Mouse (Mus musculus) embryonic fibroblast, embryonic 13.5 days (primary cell): ENCODE results near the gene Olfr129. TPM values are rescaled to one million over a fixed set of nuclear protein-coding genes. Genes with fewer than 3 reads are reported as not detected.

Experiments used
- H3K27ac ChIP-seq: 2 replicates; pipeline ENCODE4 v1.5.1; 2012; ENCODE audit warnings: low read length, control low read depth, inconsistent platforms; ENCODE audit not compliant: insufficient read depth
- H3K4me1 ChIP-seq: 2 replicates; pipeline ENCODE4 v1.6.1; 2011; ENCODE audit warnings: low read length; ENCODE audit not compliant: control insufficient read depth, insufficient read depth
- H3K4me3 ChIP-seq: 2 replicates; pipeline ENCODE4 v1.5.1; 2011; ENCODE audit warnings: mild to moderate bottlenecking, control low read depth, low read length; ENCODE audit not compliant: insufficient read depth
- CTCF ChIP-seq: IDR thresholded peaks from 2 replicates; pipeline ENCODE4 v1.5.1; 2011; ENCODE audit warnings: mild to moderate bottlenecking, control low read depth, low read length, moderate library complexity, borderline replicate concordance; ENCODE audit not compliant: insufficient read depth
- POLR2A ChIP-seq: IDR thresholded peaks from 2 replicates; pipeline ENCODE4 v1.6.1; 2011; ENCODE audit warnings: low read depth, mild to moderate bottlenecking, control low read depth, low read length, moderate library complexity
- polyA plus RNA-seq: library from polyadenylated mRNA; stranded (reverse); fragments of >200 nt; gene quantifications from 2 replicates; pipeline ENCODE4 v1.2.4, GENCODE M21; 2011; ENCODE audit warnings: low read depth; ENCODE audit not compliant: missing spikeins, insufficient read length

Gene Olfr129
- polyA plus RNA-seq: 0.16 TPM in 1 of 2 replicates, not detected in the other

- Histone ChIP-seq H3K27ac (no peak within 1 kb of the TSS), H3K4me3 (no peak within 1 kb of the TSS), H3K4me1 (no peaks in the 10 kb centered on the region)
- TF ChIP-seq POLR2A (no peak), CTCF (no peak)
Observed at GRCm38 (mm10) chr17:38059979-38060378, at the start of gene Olfr129. Gene Olfr129, minus strand, starts transcription at chr17:38060079.

GRCm38 (mm10) chr17:38088593-38088992 is 28.7 kb upstream of the Olfr129 start, which contains the start of gene Olfr131:
Gene Olfr131, minus strand, starts transcription at chr17:38088693.
- TF ChIP-seq POLR2A (no peak), CTCF (no peak)

GRCm38 (mm10) chr17:38082364-38082763 is 22.5 kb upstream of the Olfr129 start:
- Histone ChIP-seq H3K27ac (no peak overlapping the region), H3K4me3 (no peak overlapping the region), H3K4me1 (no peaks in the 10 kb centered on the region)
- no peak for TF ChIP-seq POLR2A
- no peak for TF ChIP-seq CTCF

More at GRCm38 (mm10) chr17:38088593-38088992, 28.7 kb upstream of the Olfr129 start, which contains the start of gene Olfr131:
- H3K27ac ChIP-seq: no peak within 1 kb of the TSS
- no peaks in the 10 kb centered on the region for H3K4me1 ChIP-seq
- H3K4me3 ChIP-seq: no peak within 1 kb of the TSS

DNA sequence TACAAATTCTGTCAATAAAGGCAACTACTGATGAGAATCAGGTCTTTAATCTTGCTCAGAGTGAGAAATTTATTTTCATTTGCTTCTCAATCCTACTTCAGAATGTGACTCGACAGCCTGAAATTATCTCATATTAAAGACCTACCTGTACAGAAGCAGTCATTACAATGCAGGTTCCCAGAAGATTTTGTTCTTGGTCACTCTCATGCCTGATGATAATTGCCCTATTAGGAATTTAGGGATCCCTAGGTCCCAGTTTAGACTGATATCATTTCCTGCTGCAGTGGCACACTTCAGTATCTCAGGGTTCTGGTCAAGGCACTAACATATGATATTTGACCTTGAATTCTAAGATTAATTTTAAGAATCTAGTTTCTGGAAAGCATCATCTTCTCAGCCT is 3.7 kb upstream of the Olfr129 start, which contains the start of gene Olfr130:
Olfr130 (plus strand) TSS at position 301 of the 400 bp plus-strand sequence.
- H3K4me3 ChIP-seq: no peak within 1 kb of the TSS
- no peak within 1 kb of the TSS for H3K27ac ChIP-seq
- TF ChIP-seq CTCF (no peak), POLR2A (no peak)
- H3K4me1 ChIP-seq: no peaks in the 10 kb centered on the region

DNA sequence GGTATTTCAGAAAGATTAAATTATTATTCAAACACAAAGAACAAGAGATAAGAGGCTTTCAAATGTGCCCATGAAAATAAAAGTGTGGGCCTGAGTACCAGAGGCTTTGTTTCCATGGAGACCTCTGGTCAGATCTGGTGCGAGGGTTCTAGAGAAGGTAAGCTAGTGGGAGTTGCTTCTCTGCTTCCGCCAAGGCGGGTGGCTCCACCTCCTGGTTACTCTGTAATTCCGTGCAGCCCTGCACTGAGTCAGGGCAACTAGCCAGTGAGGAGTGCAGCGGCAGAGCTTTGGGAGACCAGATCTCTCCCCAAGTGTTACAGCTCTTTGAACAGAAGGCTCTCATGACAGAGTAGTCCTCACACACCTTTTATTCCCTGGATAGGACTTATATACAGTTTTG is 33.6 kb downstream of the Olfr129 start:
- Histone ChIP-seq H3K27ac (no peak overlapping the region), H3K4me3 (no peak overlapping the region), H3K4me1 (no peaks in the 10 kb centered on the region)
- no peak for TF ChIP-seq CTCF
- no peak for TF ChIP-seq POLR2A

GRCm38 (mm10) chr17:38016341-38016740 is 43.5 kb downstream of the Olfr129 start:
- no peak overlapping the region for H3K4me3 ChIP-seq
- no peak overlapping the region for H3K27ac ChIP-seq
- TF ChIP-seq CTCF (no peak), POLR2A (no peak)
- no peaks in the 10 kb centered on the region for H3K4me1 ChIP-seq

- H3K4me3 ChIP-seq: no peak overlapping the region
- no peaks in the 10 kb centered on the region for H3K4me1 ChIP-seq
- no peak overlapping the region for H3K27ac ChIP-seq
- TF ChIP-seq CTCF (no peak), POLR2A (no peak)
Observed at GRCm38 (mm10) chr17:38004996-38005395, 54.9 kb downstream of the Olfr129 start.

Other genes starting within 250 kb of the Olfr129 start
- not detected in 2 replicates for gene Olfr125, start 227.1 kb downstream of the Olfr129 start, polyA plus RNA-seq
- not detected in 2 replicates for gene Olfr126, start 212.6 kb downstream of the Olfr129 start, polyA plus RNA-seq
- gene Olfr127, start 159.6 kb downstream of the Olfr129 start, polyA plus RNA-seq: not detected in 2 replicates
- not detected in 2 replicates for gene Olfr128, start 139.5 kb downstream of the Olfr129 start, polyA plus RNA-seq
- gene Olfr761, start 107.0 kb downstream of the Olfr129 start, polyA plus RNA-seq: not detected in 2 replicates
- gene Olfr130, start 3.8 kb upstream of the Olfr129 start, polyA plus RNA-seq: not detected in 2 replicates
- not detected in 2 replicates for gene Olfr131, start 28.6 kb upstream of the Olfr129 start, polyA plus RNA-seq
- not detected in 2 replicates for gene Olfr132, start 74.4 kb upstream of the Olfr129 start, polyA plus RNA-seq
- not detected in 2 replicates for gene Olfr133, start 85.2 kb upstream of the Olfr129 start, polyA plus RNA-seq
- not detected in 2 replicates for gene Olfr134, start 111.3 kb upstream of the Olfr129 start, polyA plus RNA-seq
- gene Olfr135, start 144.3 kb upstream of the Olfr129 start, polyA plus RNA-seq: not detected in 2 replicates
- gene Olfr138, start 201.0 kb upstream of the Olfr129 start, polyA plus RNA-seq: not detected in 2 replicates
- gene Olfr137, start 247.5 kb upstream of the Olfr129 start, polyA plus RNA-seq: not detected in 2 replicates